Mouse (Mus musculus) frontal cortex, adult (tissue): ENCODE measurements around the gene Cd209e.
"Not testable (repeated sequence)": the region's sequence is repeated elsewhere in the genome, so short reads cannot be mapped to it uniquely, and the experiment has no call there.

Experiments
- ATAC-seq: cut with Nextera tagmentation; 2 replicates; pipeline ENCODE4 v1.9.2; 2017; ENCODE audit warnings: mild to moderate bottlenecking, moderate library complexity, mixed read lengths; ENCODE audit not compliant: low TSS enrichment

Cd209e gene

GRCm38 (mm10) chr8:3854209-3854608, at the start of gene Cd209e:
TSS of gene Cd209e (minus strand) at chr8:3854309.
- no peak for ATAC-seq

- ATAC-seq = no peak
Measured at GRCm38 (mm10) chr8:3878455-3878854, 24.3 kb upstream of the Cd209e start, which contains the start of gene Cd209d. TSS of gene Cd209d (minus strand) at chr8:3878555.

- no peak for ATAC-seq
Measured at GRCm38 (mm10) chr8:3876121-3876520, 22.0 kb upstream of the Cd209e start.

GRCm38 (mm10) chr8:3862736-3863135, 8.6 kb upstream of the Cd209e start:
- not testable (repeated sequence) for ATAC-seq

- no peak for ATAC-seq
Measured at GRCm38 (mm10) chr8:3803091-3803490, 51.0 kb downstream of the Cd209e start.
